Mouse (Mus musculus): ENCODE measurements around the gene Kremen2. TPM values are rescaled to one million over a fixed set of nuclear protein-coding genes. Genes with fewer than 3 reads are reported as not detected.

The Kremen2 gene
- polyA plus RNA-seq (2015; fragmentation: Nextera tagmentation; extraction: Ambion mirVana): 1.5 TPM in 2 replicates

DNA sequence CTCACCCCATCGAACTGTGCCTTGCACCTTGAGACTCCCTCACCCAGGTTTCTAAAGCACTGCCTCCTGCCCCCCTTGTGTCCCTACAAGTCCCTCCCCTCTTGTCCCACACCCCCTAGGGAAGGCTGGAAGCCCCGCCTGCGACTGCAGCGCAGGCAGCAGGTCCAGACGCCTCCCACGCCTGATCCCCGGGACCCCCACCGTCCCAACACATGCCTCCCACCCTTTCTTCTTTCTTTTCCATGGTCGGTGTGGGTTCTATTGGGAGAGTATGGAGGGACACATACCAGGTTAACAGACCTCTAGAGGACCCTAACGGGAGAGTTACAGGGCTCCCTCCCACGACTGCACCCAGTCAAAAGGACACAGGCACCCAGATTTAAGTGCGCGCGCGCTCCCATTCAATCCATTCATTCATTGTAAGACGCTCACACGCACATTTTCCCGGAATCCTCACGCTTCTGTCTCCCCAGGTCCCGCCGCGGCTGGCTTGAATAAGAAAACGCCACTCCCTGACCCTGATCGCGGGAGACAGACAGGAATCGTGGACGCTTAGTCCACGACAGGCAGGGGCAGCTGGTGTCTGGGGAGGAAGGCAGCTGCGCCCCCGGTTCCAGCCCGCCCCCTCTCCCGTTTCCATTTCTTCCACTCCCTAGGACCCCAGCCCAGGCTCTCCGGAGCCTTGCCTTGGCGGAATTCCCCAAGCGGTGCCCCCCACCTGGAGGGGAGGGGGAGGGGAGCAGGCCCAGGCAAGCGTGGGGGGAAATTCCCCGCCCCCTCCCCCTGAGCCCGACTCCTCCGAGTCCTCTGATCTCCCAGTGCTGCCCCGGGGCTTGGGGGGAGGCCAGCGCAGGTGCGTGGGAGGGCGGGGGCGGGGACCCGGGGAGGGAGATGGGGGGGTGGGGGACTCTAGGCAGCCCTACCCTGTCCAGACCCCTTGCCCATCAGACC lies at the start of gene Kremen2:
Kremen2 (minus strand) TSS at position 533 of the 951 bp plus-strand sequence.
- under 1% methylated on average over 39 of the region's 45 CpGs for WGBS
- Histone ChIP-seq H3K27me3 (peaks cover 54% of the 10 kb centered on the region), H3K4me3 (peak within 1 kb of the TSS; percentile 44), H3K4me1 (replicated peaks) (peaks cover 31% of the 10 kb centered on the region), H3K36me3 (no peaks in the 10 kb centered on the region), H3K9me3 (no peaks in the 10 kb centered on the region), H3K4me2 (peak within 1 kb of the TSS; percentile 90), H3K27ac (replicated peaks) (no peak within 1 kb of the TSS), H3K9ac (peak within 1 kb of the TSS; percentile 50)
- no peak for ATAC-seq (ENCODE audit: low FRiP score, low read depth)

DNA sequence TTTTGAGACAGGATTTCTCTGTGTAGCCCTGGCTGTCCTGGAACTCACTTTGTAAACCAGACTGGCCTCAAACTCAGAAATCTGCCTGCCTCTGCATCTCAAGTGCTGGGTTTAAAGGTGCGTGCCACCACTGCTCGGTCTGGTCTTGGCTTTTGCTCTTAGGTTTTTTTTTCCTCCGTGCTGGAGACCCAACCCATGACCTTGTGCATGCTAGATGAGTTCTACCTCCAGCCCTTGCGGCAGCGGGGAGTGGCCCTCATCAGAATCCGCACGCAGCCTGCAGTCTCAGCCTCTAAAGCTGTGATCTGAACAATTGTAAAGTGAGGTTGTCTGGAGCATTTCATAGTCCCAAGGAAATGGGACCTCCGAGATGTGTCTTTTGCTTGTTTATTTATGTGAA lies 49.7 kb upstream of the Kremen2 start:
- Histone ChIP-seq H3K27me3 (no peaks in the 10 kb centered on the region), H3K4me3 (no peak overlapping the region), H3K4me2 (no peak overlapping the region), H3K4me1 (replicated peaks) (peaks cover 24% of the 10 kb centered on the region), H3K27ac (replicated peaks) (no peak overlapping the region), H3K36me3 (0 out of 2 replicates have a peak, but pooled peaks cover 3% of the 10 kb centered on the region), H3K9ac (no peak overlapping the region), H3K9me3 (no peaks in the 10 kb centered on the region)
- 97% methylated on average over 8 of the region's 8 CpGs for WGBS
- no peak for ATAC-seq (ENCODE audit: low FRiP score, low read depth)

DNA sequence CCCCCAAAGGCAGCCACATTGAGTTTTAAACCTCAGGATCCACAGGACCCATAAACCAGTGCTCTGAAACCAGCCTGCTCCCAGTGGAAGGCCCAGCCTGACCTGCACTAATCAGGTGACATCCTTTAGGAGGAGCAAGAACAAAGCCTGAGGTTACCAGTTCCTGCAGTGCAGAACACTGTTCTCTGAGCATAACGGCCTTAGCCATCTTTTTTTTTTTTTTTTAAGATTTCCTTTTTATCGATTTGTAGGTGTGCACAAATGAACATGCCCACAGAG lies 45.4 kb upstream of the Kremen2 start:
- Histone ChIP-seq H3K4me2 (peak overlapping the region; percentile 75), H3K4me3 (peak overlapping the region; percentile 47), H3K9ac (peak overlapping the region; percentile 77), H3K27me3 (no peaks in the 10 kb centered on the region), H3K36me3 (no peaks in the 10 kb centered on the region), H3K27ac (replicated peaks) (peak overlapping the region; percentile 92), H3K4me1 (replicated peaks) (peaks cover 37% of the 10 kb centered on the region), H3K9me3 (no peaks in the 10 kb centered on the region)
- no peak for ATAC-seq (ENCODE audit: low FRiP score, low read depth)
- whole genome bisulfite sequencing: 48% methylated on average over 2 of the region's 2 CpGs

DNA sequence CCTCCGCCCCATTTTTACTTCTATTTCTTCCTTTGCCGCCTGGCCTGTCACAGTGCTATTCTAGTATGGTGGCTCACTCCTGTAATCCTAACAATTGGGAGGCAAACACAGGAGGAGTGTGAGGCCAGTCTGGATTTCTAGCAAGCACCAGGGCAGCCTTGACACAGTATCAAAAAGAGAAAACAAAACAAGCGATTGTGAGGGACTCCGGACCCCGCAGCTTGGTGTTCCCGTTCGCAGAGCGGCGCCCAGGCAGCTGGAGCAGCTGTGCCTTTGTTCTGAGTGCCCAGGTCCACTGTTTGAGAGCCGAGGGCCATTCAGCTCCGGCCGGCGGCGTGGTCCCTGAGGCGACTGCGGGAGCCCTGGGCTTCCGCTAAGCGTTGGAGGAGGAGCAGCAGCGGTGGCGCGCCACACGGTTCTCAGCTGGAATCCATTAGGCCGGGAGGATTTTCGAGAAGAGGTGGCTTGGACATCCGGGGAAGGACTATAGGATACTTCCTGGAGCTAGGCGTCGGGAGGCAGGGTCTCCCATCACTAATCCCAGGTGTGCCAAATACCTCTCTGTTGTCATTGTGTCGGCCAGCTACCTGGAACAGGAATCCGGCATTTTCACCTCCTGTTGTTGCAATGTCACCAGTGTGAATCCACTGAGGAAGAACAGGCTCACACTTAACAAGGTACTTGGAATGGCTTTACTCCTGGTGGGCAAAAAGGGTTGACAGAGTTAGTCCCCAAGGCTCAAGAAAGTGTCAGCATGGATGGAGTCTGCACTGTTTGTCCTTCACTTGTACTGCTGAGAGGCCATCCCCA lies 44.8 kb upstream of the Kremen2 start, which contains the start of gene Srrm2:
Srrm2 (plus strand) TSS at position 264 of the 810 bp plus-strand sequence.
- peak within 1 kb of the TSS; percentile 47 for H3K4me3 ChIP-seq
- ATAC-seq (ENCODE audit: low FRiP score, low read depth): peak; percentile 13; the same call in 1 of the 2 replicates
- 2% methylated on average over 29 of the region's 29 CpGs for WGBS
- H3K27ac ChIP-seq (replicated peaks): peak within 1 kb of the TSS; percentile 92
- peak within 1 kb of the TSS; percentile 75 for H3K4me2 ChIP-seq
- peak within 1 kb of the TSS; percentile 77 for H3K9ac ChIP-seq
- H3K4me1 ChIP-seq (replicated peaks): peaks cover 37% of the 10 kb centered on the region
- H3K9me3 ChIP-seq: no peaks in the 10 kb centered on the region
- no peaks in the 10 kb centered on the region for H3K27me3 ChIP-seq
- no peaks in the 10 kb centered on the region for H3K36me3 ChIP-seq

DNA sequence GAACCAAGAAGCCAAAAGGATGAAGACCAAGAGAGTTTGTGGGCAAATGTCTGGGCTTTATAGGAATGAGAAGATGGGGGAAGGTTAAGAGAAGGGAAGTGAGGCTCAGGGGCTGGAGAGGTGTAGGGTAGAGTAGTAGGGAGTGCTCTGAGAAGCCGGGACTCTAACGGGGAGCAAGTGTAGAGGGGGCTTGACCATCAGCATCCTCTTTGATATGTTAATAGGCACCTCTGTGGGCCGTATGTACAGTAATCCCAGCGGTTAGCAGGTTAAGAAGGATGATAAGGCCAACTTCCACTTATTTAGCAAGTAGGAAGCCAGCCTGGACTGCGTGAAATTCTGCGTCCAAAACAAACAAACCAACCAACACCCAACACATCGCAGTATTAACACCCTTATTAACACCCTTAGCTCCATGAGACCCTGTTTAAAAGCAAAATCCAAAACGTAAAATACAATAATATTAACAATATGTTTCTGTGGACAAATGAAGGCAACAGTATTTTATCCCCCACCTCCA lies 44.2 kb upstream of the Kremen2 start:
- Histone ChIP-seq H3K9me3 (no peaks in the 10 kb centered on the region), H3K4me3 (peak overlapping the region; percentile 47), H3K27me3 (no peaks in the 10 kb centered on the region), H3K27ac (replicated peaks) (peak overlapping the region; percentile 92), H3K9ac (peak overlapping the region; percentile 77), H3K4me1 (replicated peaks) (peaks cover 44% of the 10 kb centered on the region), H3K36me3 (no peaks in the 10 kb centered on the region), H3K4me2 (peak overlapping the region; percentile 75)
- no peak for ATAC-seq (ENCODE audit: low FRiP score, low read depth)
- WGBS: 15% methylated on average over 8 of the region's 8 CpGs

- 93% methylated on average over 4 of the region's 4 CpGs for WGBS
- Histone ChIP-seq H3K9ac (no peak overlapping the region), H3K27me3 (no peaks in the 10 kb centered on the region), H3K4me1 (replicated peaks) (peaks cover 44% of the 10 kb centered on the region), H3K4me3 (no peak overlapping the region), H3K27ac (replicated peaks) (no peak overlapping the region), H3K4me2 (no peak overlapping the region), H3K9me3 (no peaks in the 10 kb centered on the region), H3K36me3 (no peaks in the 10 kb centered on the region)
- no peak for ATAC-seq (ENCODE audit: low FRiP score, low read depth)
Observed at GRCm38 (mm10) chr17:23788973-23789372, 43.3 kb upstream of the Kremen2 start.

GRCm38 (mm10) chr17:23786510-23786931 lies 40.9 kb upstream of the Kremen2 start:
- Histone ChIP-seq H3K27me3 (no peaks in the 10 kb centered on the region), H3K4me1 (replicated peaks) (peaks cover 31% of the 10 kb centered on the region), H3K4me2 (peak overlapping the region; percentile 75), H3K4me3 (peak overlapping the region; percentile 77), H3K36me3 (no peaks in the 10 kb centered on the region), H3K9ac (peak overlapping the region; percentile 82), H3K9me3 (no peaks in the 10 kb centered on the region), H3K27ac (replicated peaks) (peak overlapping the region; percentile 95)
- peak; percentile 74 for ATAC-seq (ENCODE audit: low FRiP score, low read depth)
- WGBS: 7% methylated on average over 13 of the region's 13 CpGs

- H3K4me1 ChIP-seq (replicated peaks): peaks cover 25% of the 10 kb centered on the region
- H3K4me2 ChIP-seq: peak within 1 kb of the TSS; percentile 75
- H3K36me3 ChIP-seq: no peaks in the 10 kb centered on the region
- ATAC-seq (ENCODE audit: low FRiP score, low read depth): peak; percentile 93
- H3K9me3 ChIP-seq: no peaks in the 10 kb centered on the region
- peak within 1 kb of the TSS; percentile 82 for H3K9ac ChIP-seq
- H3K4me3 ChIP-seq: peak within 1 kb of the TSS; percentile 77
- 2% methylated on average over 43 of the region's 43 CpGs for WGBS
- peak within 1 kb of the TSS; percentile 95 for H3K27ac ChIP-seq (replicated peaks)
- no peaks in the 10 kb centered on the region for H3K27me3 ChIP-seq
Observed at GRCm38 (mm10) chr17:23785561-23786471, 40.2 kb upstream of the Kremen2 start, which contains the start of gene Flywch2. TSS of gene Flywch2 (minus strand) at chr17:23786081.

- Histone ChIP-seq H3K9ac (no peak overlapping the region), H3K27ac (replicated peaks) (no peak overlapping the region), H3K9me3 (no peaks in the 10 kb centered on the region), H3K4me1 (replicated peaks) (peaks cover 11% of the 10 kb centered on the region), H3K27me3 (no peaks in the 10 kb centered on the region), H3K4me3 (no peak overlapping the region), H3K4me2 (no peak overlapping the region), H3K36me3 (no peaks in the 10 kb centered on the region)
- ATAC-seq (ENCODE audit: low FRiP score, low read depth): no peak
Observed at GRCm38 (mm10) chr17:23783352-23783751, 37.7 kb upstream of the Kremen2 start.

GRCm38 (mm10) chr17:23778447-23778846 lies 32.8 kb upstream of the Kremen2 start:
- no peak overlapping the region for H3K27ac ChIP-seq (replicated peaks)
- H3K9ac ChIP-seq: no peak overlapping the region
- peaks cover 7% of the 10 kb centered on the region; the same call in 1 of the 2 replicates for H3K4me1 ChIP-seq (replicated peaks)

GRCm38 (mm10) chr17:23777141-23777540 lies 31.5 kb upstream of the Kremen2 start:
- 91% methylated on average over 2 of the region's 2 CpGs for whole genome bisulfite sequencing
- Histone ChIP-seq H3K36me3 (no peaks in the 10 kb centered on the region), H3K27me3 (no peaks in the 10 kb centered on the region), H3K4me1 (replicated peaks) (peaks cover 8% of the 10 kb centered on the region; the same call in 1 of the 2 replicates), H3K9me3 (no peaks in the 10 kb centered on the region), H3K4me2 (no peak overlapping the region), H3K27ac (replicated peaks) (no peak overlapping the region), H3K9ac (no peak overlapping the region), H3K4me3 (no peak overlapping the region)
- no peak for ATAC-seq (ENCODE audit: low FRiP score, low read depth)

More at GRCm38 (mm10) chr17:23778447-23778846, 32.8 kb upstream of the Kremen2 start:
- H3K27me3 ChIP-seq: no peaks in the 10 kb centered on the region
- no peak overlapping the region for H3K4me3 ChIP-seq
- no peak overlapping the region for H3K4me2 ChIP-seq
- WGBS: 74% methylated on average over 2 of the region's 2 CpGs
- H3K9me3 ChIP-seq: no peaks in the 10 kb centered on the region
- no peak for ATAC-seq (ENCODE audit: low FRiP score, low read depth)
- no peaks in the 10 kb centered on the region for H3K36me3 ChIP-seq

Data from hindbrain, embryonic 15.5 days (tissue).